Mouse (Mus musculus) stomach, embryonic 14.5 days (tissue): Measurements from ENCODE around the gene Cd151. TPM values are rescaled to one million over a fixed set of nuclear protein-coding genes. Genes with fewer than 3 reads are reported as not detected.

ENCODE experiments used
- ATAC-seq: fragments of 200-750 bp; cut with Nextera tagmentation; 2 replicates; pipeline ENCODE4 v1.8.0; 2017; ENCODE audit warnings: low read depth, moderate TSS enrichment; ENCODE audit not compliant: insufficient number of reproducible peaks, insufficient read depth, low FRiP score
- H3K27ac ChIP-seq: fragments of 300-500 bp; sonication (generic); 2 replicates; pipeline ENCODE4 v1.5.1; 2014; ENCODE audit warnings: mild to moderate bottlenecking, low read length, moderate library complexity, mixed read lengths
- H3K27me3 ChIP-seq: fragments of 300-500 bp; sonication (generic); 2 replicates; pipeline ENCODE4 v1.6.1; 2014; ENCODE audit warnings: low read length, control low read depth, mixed read lengths; ENCODE audit not compliant: control insufficient read depth, insufficient read depth
- H3K36me3 ChIP-seq: fragments of 300-500 bp; sonication (generic); 2 replicates; pipeline ENCODE4 v1.6.1; 2014; ENCODE audit warnings: mild to moderate bottlenecking, control low read depth, low read length, moderate library complexity, mixed read lengths; ENCODE audit not compliant: control insufficient read depth, insufficient read depth
- H3K4me1 ChIP-seq: fragments of 300-500 bp; sonication (generic); 2 replicates; pipeline ENCODE4 v1.6.1; 2014; ENCODE audit warnings: low read length, control low read depth, mixed read lengths; ENCODE audit not compliant: control insufficient read depth, insufficient read depth
- H3K4me2 ChIP-seq: fragments of 300-500 bp; sonication (generic); replicated peaks from 2 replicates; pipeline ENCODE4 v1.6.1; 2014; ENCODE audit warnings: low read depth, low read length, control low read depth
- H3K4me3 ChIP-seq: fragments of 300-500 bp; sonication (generic); 2 replicates; pipeline ENCODE4 v1.5.1; 2014; ENCODE audit warnings: low read depth, low read length, control low read depth
- H3K9ac ChIP-seq: fragments of 300-500 bp; sonication (generic); replicated peaks from 2 replicates; pipeline ENCODE4 v1.6.1; 2014; ENCODE audit warnings: low read depth, mild to moderate bottlenecking, control low read depth, low read length, moderate library complexity, mixed read lengths
- H3K9me3 ChIP-seq: fragments of 300-500 bp; sonication (generic); 2 replicates; pipeline ENCODE4 v1.6.1; 2016; ENCODE audit warnings: low read depth, low read length, control low read depth; ENCODE audit not compliant: control insufficient read depth
- WGBS: fragments of 180-500 bp; shearing (Covaris S2); extraction: QIAGEN DNeasy Blood & Tissue Kit; methylation state at CpG from one replicate; pipeline ENCODE4 v1.1.7; 2014; 5-methylcytosine and 5-hydroxymethylcytosine counted together
- polyA plus RNA-seq: library from polyadenylated mRNA; unstranded; fragments of >200 nt; fragmentation: Nextera tagmentation; extraction: Ambion mirVana; gene quantifications from 2 replicates; pipeline ENCODE4 v1.2.1, GENCODE M21; 2014

Cd151 gene
- polyA plus RNA-seq, 1 experiment from 2014 or later = 94.0 TPM

DNA sequence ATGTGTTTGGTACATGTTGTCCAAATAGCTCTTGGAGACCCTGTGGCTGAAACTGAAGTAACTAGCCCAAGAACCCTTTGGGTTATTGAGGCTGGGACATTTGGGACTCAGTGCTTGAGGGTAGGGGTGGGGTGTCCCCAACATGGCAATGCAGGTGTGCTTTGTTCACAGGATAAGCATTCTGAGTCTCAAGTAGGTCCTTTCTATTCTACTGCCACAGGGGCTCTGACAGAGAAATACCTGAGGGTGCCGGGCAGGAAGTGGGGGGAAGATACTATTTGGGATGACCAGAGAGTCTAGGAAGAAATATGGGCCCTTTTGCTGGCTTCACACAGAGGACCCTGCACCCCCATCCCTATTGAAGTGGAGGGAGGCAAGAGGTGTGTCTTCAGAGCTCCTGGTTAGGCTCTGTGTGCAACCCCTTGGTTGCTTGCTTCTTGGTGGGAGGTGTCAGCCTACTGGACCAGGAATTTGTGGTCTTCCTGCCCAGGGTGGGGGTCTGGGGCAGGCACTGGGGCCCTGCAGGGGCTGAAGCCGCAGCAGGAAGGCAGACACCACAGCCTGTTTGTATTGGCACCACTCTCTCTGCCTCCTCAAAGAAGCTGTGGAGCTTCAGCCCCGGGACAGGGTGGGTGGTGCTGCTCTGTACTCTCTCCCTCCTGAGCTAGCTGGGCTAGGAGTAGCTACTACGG is 10.5 kb downstream of the Cd151 start:
- WGBS = 34% methylated on average over 4 of the region's 4 CpGs
- ATAC-seq = no peak
- H3K4me1 ChIP-seq = peaks cover 33% of the 10 kb centered on the region

DNA sequence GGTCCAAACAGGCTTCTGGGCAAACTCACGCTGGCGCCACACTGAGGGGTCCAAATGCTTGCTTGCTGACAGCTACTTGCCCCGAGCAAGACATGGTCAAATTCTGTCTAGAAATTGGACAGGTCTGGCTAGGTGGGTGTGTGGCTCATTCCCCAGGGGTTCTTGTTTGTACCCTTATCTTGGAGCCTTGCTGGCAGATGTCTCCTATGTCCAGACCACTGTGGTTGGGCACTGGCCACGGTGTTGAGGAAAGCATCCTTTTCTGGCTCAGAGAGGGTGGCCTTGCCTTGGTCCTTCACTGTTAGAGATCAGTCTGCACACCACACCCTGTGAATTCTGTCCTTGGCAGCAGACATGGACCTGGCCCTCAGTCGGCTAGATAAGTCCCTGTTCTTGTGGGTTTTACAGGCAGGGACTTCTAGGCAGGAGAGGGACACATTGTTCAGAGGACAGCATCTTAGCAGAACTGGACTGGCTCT is 11.1 kb downstream of the Cd151 start:
- no peaks in the 10 kb centered on the region for H3K36me3 ChIP-seq
- peak overlapping the region; percentile 95; the same call in 1 of the 2 replicates for H3K27ac ChIP-seq
- no peak for ATAC-seq
- WGBS = 61% methylated on average over 5 of the region's 5 CpGs
- no peaks in the 10 kb centered on the region for H3K9me3 ChIP-seq
- H3K9ac ChIP-seq = no peak overlapping the region
- peaks cover 36% of the 10 kb centered on the region for H3K4me1 ChIP-seq
- peak overlapping the region; percentile 88; the same call in 1 of the 2 replicates for H3K4me2 ChIP-seq
- H3K27me3 ChIP-seq = 0 out of 2 replicates have a peak, but pooled peaks cover 3% of the 10 kb centered on the region
- H3K4me3 ChIP-seq = no peak overlapping the region

More for the DNA sequence above, 10.5 kb downstream of the Cd151 start:
- Histone ChIP-seq H3K27me3 (0 out of 2 replicates have a peak, but pooled peaks cover 3% of the 10 kb centered on the region), H3K27ac (peak overlapping the region; percentile 95), H3K36me3 (peaks cover 2% of the 10 kb centered on the region), H3K9me3 (no peaks in the 10 kb centered on the region), H3K4me2 (peak overlapping the region; percentile 88), H3K9ac (no peak overlapping the region), H3K4me3 (no peak overlapping the region)

- Histone ChIP-seq H3K9ac (no peak overlapping the region), H3K9me3 (no peaks in the 10 kb centered on the region), H3K4me1 (peaks cover 30% of the 10 kb centered on the region), H3K4me3 (no peak overlapping the region), H3K27me3 (0 out of 2 replicates have a peak, but pooled peaks cover 3% of the 10 kb centered on the region), H3K4me2 (peak overlapping the region; percentile 89), H3K36me3 (no peaks in the 10 kb centered on the region), H3K27ac (no peak overlapping the region)
- 11% methylated on average over 10 of the region's 10 CpGs for WGBS
- no peak for ATAC-seq
These were observed 13.8 kb downstream of the Cd151 start for GRCm38 (mm10) chr7:141480842-141481497.

DNA sequence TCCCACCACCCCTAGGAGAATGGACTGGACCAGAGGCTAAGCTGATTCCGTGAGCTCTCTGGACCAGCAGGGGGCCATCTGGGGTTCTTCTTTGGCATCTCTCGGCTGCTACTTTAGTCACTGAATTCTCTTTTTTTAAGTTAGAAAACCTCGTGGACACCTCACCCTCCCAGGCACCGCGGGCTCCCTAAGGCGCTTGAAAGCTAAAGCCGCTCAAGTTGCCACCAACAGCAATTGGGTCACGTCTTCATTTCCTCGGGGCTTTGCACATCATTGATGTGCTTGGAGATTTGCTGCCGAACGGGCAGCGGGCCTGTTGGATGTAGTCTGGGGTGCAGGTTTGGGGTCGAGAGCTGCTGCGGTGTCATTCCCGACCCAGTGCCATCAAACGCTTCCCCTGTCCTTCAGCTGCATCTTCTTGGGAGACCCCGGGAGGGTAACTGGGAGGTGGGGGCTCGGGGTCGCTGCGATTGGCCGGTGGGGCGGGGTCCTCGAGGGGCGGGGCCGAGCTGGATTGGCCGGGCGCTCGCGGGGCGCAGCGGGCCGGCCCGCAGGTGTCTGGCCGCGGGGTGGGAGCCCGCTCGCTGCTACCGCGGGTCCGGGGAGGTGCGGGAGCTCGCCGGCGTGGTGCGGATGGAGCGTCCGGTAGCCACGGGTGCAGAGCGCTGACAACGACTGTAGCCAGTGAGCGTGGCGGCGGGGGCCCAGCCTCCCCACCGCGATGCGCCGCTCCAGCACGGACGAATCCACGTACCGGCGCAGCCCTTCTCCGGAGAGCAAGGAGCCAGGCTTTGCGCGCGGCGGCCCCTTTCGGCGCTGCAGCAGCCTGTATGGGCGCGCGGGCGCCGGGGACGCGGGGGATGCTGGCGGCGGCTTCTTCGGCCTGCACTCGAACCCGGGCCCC is 14.6 kb downstream of the Cd151 start:
- Histone ChIP-seq H3K36me3 (no peaks in the 10 kb centered on the region), H3K27ac (no peak overlapping the region), H3K9ac (peak overlapping the region; percentile 25; the same call in 1 of the 2 replicates), H3K27me3 (0 out of 2 replicates have a peak, but pooled peaks cover 3% of the 10 kb centered on the region), H3K4me2 (peak overlapping the region; percentile 89), H3K4me1 (peaks cover 26% of the 10 kb centered on the region), H3K9me3 (no peaks in the 10 kb centered on the region), H3K4me3 (peak overlapping the region; percentile 40)
- no peak for ATAC-seq
- WGBS = 1% methylated on average over 80 of the region's 81 CpGs

DNA sequence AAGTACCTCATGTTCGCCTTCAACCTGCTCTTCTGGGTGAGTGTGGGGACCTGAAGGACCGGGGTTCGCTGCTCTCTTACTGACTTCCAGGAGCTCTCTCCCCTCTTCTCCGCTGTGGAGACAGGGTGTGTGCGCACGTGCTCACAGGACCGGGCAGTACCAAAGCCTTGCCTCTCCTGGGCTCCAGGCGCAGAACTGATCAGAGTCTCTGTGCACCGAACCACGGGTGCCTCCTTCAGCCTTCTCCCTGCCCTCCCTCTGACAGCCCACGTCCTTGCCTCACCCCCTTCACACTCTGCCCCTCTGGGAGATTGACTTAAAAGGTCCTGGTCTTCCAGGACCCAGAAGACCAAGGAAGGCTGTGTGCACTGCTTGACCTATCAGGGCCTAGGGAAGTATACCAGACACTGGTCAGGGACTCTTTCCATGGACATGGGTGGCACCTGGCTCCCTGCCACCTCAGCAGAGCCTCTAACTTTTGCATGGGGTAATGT is 15.4 kb downstream of the Cd151 start:
- Histone ChIP-seq H3K27ac (no peak overlapping the region), H3K27me3 (0 out of 2 replicates have a peak, but pooled peaks cover 3% of the 10 kb centered on the region), H3K4me2 (peak overlapping the region; percentile 89), H3K4me1 (peaks cover 18% of the 10 kb centered on the region), H3K4me3 (peak overlapping the region; percentile 40), H3K9me3 (no peaks in the 10 kb centered on the region), H3K9ac (peak overlapping the region; percentile 25; the same call in 1 of the 2 replicates), H3K36me3 (no peaks in the 10 kb centered on the region)
- no peak for ATAC-seq
- 15% methylated on average over 11 of the region's 11 CpGs for WGBS

DNA sequence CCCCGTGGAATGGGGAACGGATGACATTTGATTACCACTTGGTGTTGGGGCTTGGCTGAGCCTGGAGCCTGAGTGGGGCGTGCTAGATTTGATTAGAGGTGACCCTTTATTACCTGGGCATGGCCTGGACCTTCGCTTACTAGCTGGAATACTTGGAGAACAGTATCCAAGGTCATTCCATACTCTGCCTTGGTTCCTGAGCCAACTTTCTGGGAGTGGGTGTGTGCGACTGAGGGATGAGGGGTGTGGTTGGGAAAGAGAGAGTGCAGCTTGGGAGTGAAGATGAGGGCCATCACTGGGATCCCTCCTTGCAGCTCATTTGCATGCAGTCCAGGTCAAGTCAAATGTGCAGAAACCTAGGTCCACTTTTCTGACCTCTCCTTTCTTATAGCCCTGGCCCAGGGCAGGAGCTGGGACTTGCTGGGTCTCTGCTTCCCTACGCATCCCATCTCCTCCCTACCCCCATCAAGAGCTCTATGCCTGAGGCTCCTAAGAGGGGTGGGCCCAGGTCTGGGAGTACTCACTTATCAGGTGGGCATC is 16.0 kb downstream of the Cd151 start:
- no peak overlapping the region for H3K9ac ChIP-seq
- 66% methylated on average over 6 of the region's 6 CpGs for WGBS
- H3K9me3 ChIP-seq = no peaks in the 10 kb centered on the region
- no peak for ATAC-seq
- 0 out of 2 replicates have a peak, but pooled peaks cover 3% of the 10 kb centered on the region for H3K27me3 ChIP-seq
- no peaks in the 10 kb centered on the region for H3K36me3 ChIP-seq
- H3K4me1 ChIP-seq = peaks cover 12% of the 10 kb centered on the region
- H3K27ac ChIP-seq = no peak overlapping the region
- H3K4me3 ChIP-seq = no peak overlapping the region
- no peak overlapping the region for H3K4me2 ChIP-seq

- H3K27ac ChIP-seq = no peak overlapping the region
- no peak overlapping the region for H3K9ac ChIP-seq
- no peaks in the 10 kb centered on the region for H3K36me3 ChIP-seq
- H3K4me2 ChIP-seq = no peak overlapping the region
- no peak for ATAC-seq
- 64% methylated on average over 5 of the region's 5 CpGs for WGBS
- 0 out of 2 replicates have a peak, but pooled peaks cover 3% of the 10 kb centered on the region for H3K27me3 ChIP-seq
- peaks cover 8% of the 10 kb centered on the region for H3K4me1 ChIP-seq
- H3K4me3 ChIP-seq = no peak overlapping the region
- H3K9me3 ChIP-seq = no peaks in the 10 kb centered on the region
These were observed 17.3 kb downstream of the Cd151 start for GRCm38 (mm10) chr7:141484186-141485120.
